Mouse (Mus musculus) heart, adult 2 months (tissue): ENCODE data around the gene Idnk. TPM values are rescaled to one million over a fixed set of nuclear protein-coding genes. Genes with fewer than 3 reads are reported as not detected.

Source experiments
- DNase-seq, 2 experiments: peaks; one replicate each; pipeline ENCODE4 v3.0.0; 2021
- H3K27ac ChIP-seq: fragments of 200-600 bp; 2 replicates; pipeline ENCODE4 v1.8.1; 2022
- H3K27me3 ChIP-seq: fragments of 200-500 bp; 2 replicates; pipeline ENCODE4 v1.6.1; 2012; ENCODE audit warnings: mild to moderate bottlenecking, low read length, inconsistent platforms, mixed read lengths; ENCODE audit not compliant: control insufficient read depth, insufficient read depth
- H3K36me3 ChIP-seq: fragments of 200-500 bp; 2 replicates; pipeline ENCODE4 v1.6.1; 2012; ENCODE audit warnings: low read length, inconsistent platforms; ENCODE audit not compliant: control insufficient read depth, insufficient read depth
- H3K4me1 ChIP-seq: fragments of 200-500 bp; 2 replicates; pipeline ENCODE4 v1.6.1; 2011; ENCODE audit warnings: low read length; ENCODE audit not compliant: control insufficient read depth, insufficient read depth
- H3K4me3 ChIP-seq: fragments of 200-600 bp; 2 replicates; pipeline ENCODE4 v1.8.1; 2022
- H3K79me2 ChIP-seq: fragments of 200-500 bp; replicated peaks from 2 replicates; pipeline ENCODE4 v1.6.1; 2012; ENCODE audit warnings: mild to moderate bottlenecking, inconsistent platforms, low read length, moderate library complexity, mixed read lengths; ENCODE audit not compliant: control insufficient read depth, insufficient read depth
- H3K9ac ChIP-seq: fragments of 200-500 bp; 2 replicates; pipeline ENCODE4 v1.6.1; 2012; ENCODE audit warnings: low read depth, mild to moderate bottlenecking, control low read depth, inconsistent platforms, low read length, mixed read lengths
- CTCF ChIP-seq: fragments of 200-600 bp; IDR thresholded peaks from 2 replicates; pipeline ENCODE4 v1.8.1; 2022; ENCODE audit warnings: antibody characterized with exemption, mild to moderate bottlenecking, moderate library complexity
- EP300 ChIP-seq: fragments of 200-500 bp; IDR thresholded peaks from 2 replicates; pipeline ENCODE4 v1.6.1; 2011; ENCODE audit warnings: low read depth, low read length, control low read depth; ENCODE audit not compliant: insufficient read depth
- POLR2A ChIP-seq: fragments of 200-500 bp; IDR thresholded peaks from 2 replicates; pipeline ENCODE4 v1.6.1; 2011; ENCODE audit warnings: mild to moderate bottlenecking, low read depth, low read length, control low read depth; ENCODE audit not compliant: insufficient read depth
- WGBS: fragments of 180-500 bp; shearing (Covaris S2); methylation state at CpG from one replicate; pipeline ENCODE4 v1.1.7; 2018; 5-methylcytosine and 5-hydroxymethylcytosine counted together
- intact Hi-C: fragments of 180-260 bp; cut with DNase I; formaldehyde crosslinking; loops from one replicate; pipeline ENCODE4 v1.15.1; 2025
- polyA plus RNA-seq: library from polyadenylated mRNA; depleted of rRNA; stranded (reverse); fragments of >200 nt; gene quantifications from 2 replicates; pipeline ENCODE4 v1.2.3, GENCODE M21; 2012; rRNA removed
- total RNA-seq, 2 experiments: library from RNA; stranded (reverse); gene quantifications; 2 replicates each; pipeline ENCODE4 v1.2.3; 2021

Idnk gene
- total and polyA plus RNA-seq, 3 experiments: 14.8 to 24.0 (median 22.3) TPM

DNA sequence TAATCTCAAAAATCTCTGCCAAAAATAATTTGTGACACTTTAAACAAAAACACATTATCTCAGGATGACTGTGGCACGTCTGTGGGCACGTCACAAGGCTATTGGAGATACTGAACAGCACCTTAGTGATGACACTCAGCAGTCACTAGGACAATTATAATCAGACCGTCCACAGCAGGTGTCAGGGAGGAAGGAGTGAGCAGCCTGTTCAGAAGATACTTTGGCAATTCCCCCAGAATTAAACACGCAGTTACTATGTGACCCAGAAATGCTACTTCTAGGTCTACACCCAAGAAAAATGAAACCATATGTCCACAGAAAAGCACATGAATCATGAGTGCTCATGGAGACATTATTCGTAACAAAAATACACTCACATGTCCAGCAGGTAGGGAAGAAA, 53.0 kb downstream of the Idnk start:
- Histone ChIP-seq H3K36me3 (peaks cover 22% of the 10 kb centered on the region), H3K9ac (no peak overlapping the region), H3K4me1 (peaks cover 10% of the 10 kb centered on the region), H3K27me3 (no peaks in the 10 kb centered on the region), H3K4me3 (no peak overlapping the region), H3K27ac (no peak overlapping the region), H3K79me2 (peaks cover 11% of the 10 kb centered on the region)
- 29% methylated on average over 5 of the region's 5 CpGs for WGBS
- no peak for TF ChIP-seq POLR2A
- no peak for DNase-seq
- intact Hi-C loops: no loop called here

DNA sequence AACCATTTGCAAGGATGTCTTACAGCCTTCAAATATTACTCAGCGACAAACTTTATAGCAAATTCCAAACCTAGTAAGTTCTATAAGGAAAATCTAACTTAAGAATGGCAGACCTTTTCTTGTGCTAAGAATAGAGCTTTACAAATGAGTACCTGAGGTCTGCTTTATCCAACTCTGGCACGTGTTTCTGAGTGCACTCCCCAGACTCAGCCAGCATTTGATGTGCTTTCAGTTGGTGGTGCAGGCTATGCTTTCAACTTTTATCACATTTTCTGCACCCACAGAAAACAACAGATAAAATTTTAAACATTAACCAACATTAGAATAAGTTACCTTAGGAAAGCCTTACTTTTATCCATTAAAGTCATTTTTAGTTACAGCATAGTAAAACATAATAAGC, 55.1 kb downstream of the Idnk start:
- no peak overlapping the region for H3K27ac ChIP-seq
- H3K4me1 ChIP-seq: peaks cover 13% of the 10 kb centered on the region
- 68% methylated on average over 2 of the region's 2 CpGs for WGBS
- H3K9ac ChIP-seq: no peak overlapping the region
- intact Hi-C loops: no loop called here
- no peak overlapping the region for H3K4me3 ChIP-seq
- no peaks in the 10 kb centered on the region for H3K27me3 ChIP-seq
- TF ChIP-seq CTCF (no peak), POLR2A (no peak)
- peaks cover 9% of the 10 kb centered on the region for H3K79me2 ChIP-seq
- H3K36me3 ChIP-seq: peaks cover 20% of the 10 kb centered on the region
- no peak for DNase-seq

DNA sequence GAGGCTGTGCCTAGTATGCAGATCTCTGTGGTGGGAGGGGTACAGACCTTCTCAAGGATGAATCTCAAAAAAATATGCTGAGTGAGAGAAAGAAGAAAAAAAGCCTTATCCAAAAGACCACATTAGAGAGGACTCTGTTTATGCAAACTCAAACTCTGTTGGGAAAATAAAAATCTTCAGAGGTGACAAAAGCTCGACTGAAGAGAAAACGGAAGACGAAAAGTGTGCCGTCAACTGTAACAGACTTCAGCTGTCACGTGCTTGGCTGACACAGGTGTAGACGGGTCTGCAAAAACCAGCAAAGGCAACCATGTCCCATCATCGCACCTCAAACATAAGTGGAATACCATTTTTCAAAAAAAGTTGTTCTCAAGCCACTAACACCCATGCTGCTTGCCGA, 56.4 kb downstream of the Idnk start:
- peaks cover 9% of the 10 kb centered on the region for H3K79me2 ChIP-seq
- intact Hi-C loops: no loop called here
- peaks cover 20% of the 10 kb centered on the region for H3K36me3 ChIP-seq
- TF ChIP-seq POLR2A (no peak), EP300 (no peak), CTCF (no peak)
- no peak for DNase-seq
- H3K27ac ChIP-seq: no peak overlapping the region
- H3K4me1 ChIP-seq: peaks cover 13% of the 10 kb centered on the region
- no peaks in the 10 kb centered on the region for H3K27me3 ChIP-seq
- H3K4me3 ChIP-seq: peak overlapping the region; percentile 97
- H3K9ac ChIP-seq: no peak overlapping the region
- 52% methylated on average over 8 of the region's 8 CpGs for WGBS

Other genes with a start within 250 kb of the Idnk start
- not detected for gene Spock1, start 249.3 kb upstream of the Idnk start, total RNA-seq
- 0.04 and 0.09 TPM in 2 replicates for gene Spock1, start 249.3 kb upstream of the Idnk start, polyA plus RNA-seq
- gene Klhl3, start 44.1 kb upstream of the Idnk start, total RNA-seq: 1 to 10 TPM; 2.1 to 2.7 TPM
- gene Klhl3, start 44.1 kb upstream of the Idnk start, polyA plus RNA-seq: 4.3 and 6.7 TPM in 2 replicates
- 10 to 100 TPM; 66.6 to 67.4 TPM for gene Hnrnpa0, start 29.1 kb upstream of the Idnk start, total RNA-seq
- gene Hnrnpa0, start 29.1 kb upstream of the Idnk start, polyA plus RNA-seq: 21.7 and 25.2 TPM in 2 replicates
- gene Ubqln1, start 58.0 kb downstream of the Idnk start, total RNA-seq: 10 to 100 TPM; 48.8 to 49.2 TPM
- gene Ubqln1, start 58.0 kb downstream of the Idnk start, polyA plus RNA-seq: 49.4 and 67.0 TPM in 2 replicates
- gene Gkap1, start 118.0 kb downstream of the Idnk start, total RNA-seq: 10 to 100 TPM; 21.8 to 28.3 TPM
- gene Gkap1, start 118.0 kb downstream of the Idnk start, polyA plus RNA-seq: 4.7 and 7.1 TPM in 2 replicates
- under 1 TPM; 0.05 to 0.10 TPM for gene Kif27, start 201.5 kb downstream of the Idnk start, total RNA-seq
- 0.09 and 0.10 TPM in 2 replicates for gene Kif27, start 201.5 kb downstream of the Idnk start, polyA plus RNA-seq
- 10 to 100 TPM; 15.2 to 17.5 TPM for gene 2210016F16Rik, start 227.6 kb downstream of the Idnk start, total RNA-seq
- gene 2210016F16Rik, start 227.6 kb downstream of the Idnk start, polyA plus RNA-seq: 10.4 and 11.2 TPM in 2 replicates
- gene Rmi1, start 244.6 kb downstream of the Idnk start, total RNA-seq: 1 to 10 TPM; 9.0 to 9.2 TPM
- 5.2 and 8.7 TPM in 2 replicates for gene Rmi1, start 244.6 kb downstream of the Idnk start, polyA plus RNA-seq
- 100 to 1,000 TPM; 388 to 416 TPM for gene Hnrnpk, start 245.7 kb downstream of the Idnk start, total RNA-seq
- 108 and 203 TPM in 2 replicates for gene Hnrnpk, start 245.7 kb downstream of the Idnk start, polyA plus RNA-seq